Mouse (Mus musculus): Measurements from ENCODE around the gene Wdr19.
"Not testable (repeated sequence)": the region's sequence is repeated elsewhere in the genome, so short reads cannot be mapped to it uniquely, and the experiment has no call there.

Wdr19 gene

DNA sequence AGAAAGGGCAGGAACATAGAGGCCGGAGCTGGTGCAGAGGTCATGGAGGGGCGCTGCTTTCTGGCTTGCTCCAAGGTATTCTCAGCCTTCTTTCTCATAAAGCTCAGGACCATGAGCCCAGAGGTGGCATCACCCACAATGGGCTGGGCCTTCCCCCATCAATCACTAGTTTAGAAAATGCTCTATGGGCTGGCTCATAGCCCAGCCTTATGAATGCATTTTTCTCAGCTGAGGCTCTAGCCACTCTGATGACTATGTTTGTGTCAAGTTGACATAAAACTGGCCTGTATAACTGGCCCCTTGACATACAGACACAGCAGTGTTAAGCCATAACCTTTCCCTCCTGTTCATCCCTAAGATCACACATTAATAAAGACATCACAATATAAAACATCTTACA, 5.2 kb downstream of the Wdr19 start:
- no peak for DNase-seq

DNA sequence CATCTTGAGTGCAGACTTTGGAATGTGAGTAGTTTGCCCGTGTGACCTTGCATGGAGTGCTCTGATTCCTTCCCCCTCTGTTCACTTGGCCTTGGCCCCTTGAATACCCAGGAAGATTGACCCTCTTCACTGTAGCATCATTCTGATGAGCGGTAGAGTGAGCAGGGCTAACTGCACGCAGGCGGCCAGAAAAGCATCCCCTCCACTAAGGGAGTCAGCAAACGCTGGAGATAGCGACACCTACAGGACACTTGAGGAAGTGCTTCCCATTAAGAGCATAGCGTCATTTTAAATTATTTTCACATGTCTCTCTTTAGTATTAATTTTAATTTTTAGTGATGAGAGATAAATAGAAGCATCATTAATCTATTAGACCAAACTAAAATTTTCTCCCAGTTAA, 13.8 kb downstream of the Wdr19 start:
- DNase-seq, result peak; percentile 39

DNA sequence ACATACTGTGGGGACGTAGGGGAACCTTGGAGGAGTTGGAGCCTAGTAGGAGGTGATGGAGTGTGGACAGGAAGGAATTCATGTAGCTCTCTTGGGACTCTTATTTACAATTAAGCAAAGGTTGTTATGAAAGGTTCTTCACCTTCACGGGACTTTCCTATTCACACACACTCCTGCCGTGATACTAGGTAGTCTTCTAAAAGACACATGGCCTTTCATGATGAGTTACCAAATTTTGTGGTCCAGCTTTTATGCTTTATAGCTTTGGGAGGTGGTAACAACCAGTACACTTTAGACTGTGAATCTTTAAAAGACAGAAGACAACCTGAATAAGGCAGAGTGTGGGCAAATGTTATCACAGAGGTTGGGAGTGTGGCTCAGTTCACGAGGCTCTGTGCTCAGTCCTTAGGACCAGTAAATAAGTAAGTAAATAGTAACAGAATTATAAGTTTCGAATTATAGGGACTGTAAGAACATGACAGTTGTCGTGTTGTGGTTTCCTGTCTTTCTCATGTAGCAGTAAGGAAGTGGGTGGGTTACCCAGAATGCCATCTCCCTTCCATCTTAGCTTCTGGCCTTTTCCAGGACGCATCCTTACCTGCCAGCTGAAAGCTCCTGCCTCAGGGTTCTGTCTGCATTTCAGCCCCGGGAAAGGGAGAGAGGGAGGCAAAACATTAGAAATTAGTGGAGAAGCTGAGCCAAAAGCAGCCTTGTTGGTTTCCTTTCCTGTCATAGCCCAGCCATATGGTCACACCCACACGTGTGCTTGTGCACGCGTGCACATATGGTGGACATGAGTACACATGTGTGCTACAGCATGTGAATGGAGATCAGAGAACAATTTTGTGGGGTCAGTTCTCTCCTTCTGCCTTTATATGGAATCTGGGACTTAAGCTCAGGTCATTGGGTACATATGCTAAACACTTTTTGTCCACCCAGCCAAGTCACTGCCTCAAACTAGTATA, 18.1 kb downstream of the Wdr19 start:
- DNase-seq, result no peak

DNA sequence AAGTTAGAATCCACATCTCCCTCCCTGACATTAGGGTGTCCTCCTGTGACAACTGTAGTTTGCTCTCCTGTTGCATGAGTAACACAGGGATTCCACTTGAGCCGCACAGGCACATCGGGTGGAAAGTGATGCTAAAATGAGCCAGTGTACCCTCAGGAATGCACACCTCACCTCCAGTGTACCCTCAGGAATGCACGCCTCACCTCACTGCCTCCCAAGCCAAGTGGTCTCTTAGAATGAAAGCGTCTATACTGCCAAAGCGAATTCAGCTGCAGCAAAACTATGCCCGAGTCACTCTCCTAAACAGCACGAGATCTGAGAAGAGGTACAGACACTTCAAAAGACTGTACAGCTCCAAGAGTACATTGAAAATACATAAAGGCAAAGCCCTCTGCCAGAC, 21.5 kb downstream of the Wdr19 start:
- no peak for DNase-seq

DNA sequence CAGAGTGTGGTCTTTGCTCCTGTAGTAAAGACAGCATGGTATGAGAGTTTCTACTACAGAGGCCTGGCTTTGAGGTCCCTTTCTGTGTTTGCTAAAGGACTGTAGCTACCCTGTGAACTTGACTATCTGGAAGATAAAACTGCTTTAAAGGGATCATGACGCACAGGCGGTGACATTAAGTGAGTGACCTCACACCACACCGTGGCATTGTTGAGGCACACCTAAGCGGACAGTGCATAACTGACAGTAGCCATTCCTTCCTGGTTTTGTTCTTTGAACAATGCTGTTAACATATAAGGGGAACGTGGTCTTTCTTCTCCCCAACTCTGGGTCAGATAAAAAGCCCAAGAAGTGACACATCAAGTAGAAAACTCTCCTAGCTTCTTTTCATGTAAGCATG, 24.6 kb downstream of the Wdr19 start:
- DNase-seq, result no peak

DNA sequence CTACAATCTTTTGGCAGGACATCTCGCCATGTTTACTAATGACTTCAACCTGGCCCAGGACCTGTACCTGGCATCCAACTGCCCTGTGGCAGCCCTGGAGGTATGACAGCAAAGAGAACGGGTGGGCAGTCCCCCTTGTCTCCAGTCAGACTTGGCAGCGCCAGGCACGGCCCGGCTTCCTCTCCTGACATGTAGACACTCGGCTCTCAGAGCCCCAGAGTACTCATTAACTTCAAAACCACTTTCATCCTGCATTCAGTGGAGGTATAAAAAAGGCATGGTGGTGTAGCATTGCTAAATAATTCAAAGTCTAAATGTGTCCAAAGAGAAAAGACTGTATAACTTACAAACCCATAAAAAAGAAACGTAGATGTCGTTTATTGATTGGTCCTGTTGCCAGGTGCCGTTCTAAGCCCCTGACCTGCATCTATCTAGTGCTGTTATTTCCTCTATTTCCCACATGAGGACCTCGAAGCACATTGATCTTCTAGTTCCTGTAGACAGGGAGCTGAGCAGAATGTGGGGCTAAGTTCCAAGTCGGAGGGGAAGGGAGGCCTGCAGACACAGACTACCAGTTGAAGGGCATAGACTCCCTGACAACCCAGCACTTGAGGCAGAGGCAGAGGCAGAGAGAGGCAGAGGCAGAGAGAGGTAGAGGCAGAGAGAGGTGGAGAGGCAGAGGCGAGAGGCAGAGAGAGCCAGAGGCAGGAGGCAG, 31.9 kb downstream of the Wdr19 start:
- DNase-seq, result no peak

DNA sequence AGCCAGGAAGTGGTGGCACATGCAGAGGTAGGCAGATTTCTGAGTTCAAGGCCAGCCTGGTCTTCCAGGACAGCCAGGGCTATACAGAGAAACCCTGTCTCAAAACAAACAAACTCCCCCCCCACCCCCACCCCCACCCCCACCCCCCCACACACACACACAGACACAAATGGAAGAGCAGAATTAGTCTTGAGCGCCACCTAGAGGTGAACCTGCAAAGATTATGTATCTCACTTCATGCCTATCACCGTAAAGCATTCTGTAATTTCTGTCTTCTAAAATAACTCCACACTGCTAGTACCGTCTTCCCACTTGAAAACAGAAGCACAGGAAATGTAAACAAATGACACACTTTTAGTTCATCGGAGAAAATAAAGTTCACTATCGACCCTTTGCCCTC, 43.2 kb downstream of the Wdr19 start:
- peak; percentile 44 for DNase-seq

DNA sequence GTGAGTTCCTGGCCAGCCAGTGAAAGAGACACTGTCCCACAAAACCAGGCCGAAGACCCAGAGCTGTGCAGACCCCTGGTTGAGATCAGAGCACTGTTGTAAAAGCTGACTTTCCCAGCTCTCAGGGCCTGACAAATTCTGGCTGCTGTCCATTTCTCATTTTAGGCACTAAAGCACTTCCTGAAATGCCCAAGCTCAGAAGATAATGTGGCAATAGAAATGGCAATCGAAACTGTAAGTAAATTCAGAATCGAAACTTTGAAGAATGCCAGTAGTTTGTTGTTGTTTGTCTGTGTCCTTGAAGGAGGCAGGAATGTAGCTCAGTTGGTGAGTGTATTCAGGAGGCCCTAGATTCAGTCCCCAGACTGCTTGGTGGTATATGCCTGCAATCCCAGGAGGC, 47.8 kb downstream of the Wdr19 start:
- DNase-seq, result no peak

DNA sequence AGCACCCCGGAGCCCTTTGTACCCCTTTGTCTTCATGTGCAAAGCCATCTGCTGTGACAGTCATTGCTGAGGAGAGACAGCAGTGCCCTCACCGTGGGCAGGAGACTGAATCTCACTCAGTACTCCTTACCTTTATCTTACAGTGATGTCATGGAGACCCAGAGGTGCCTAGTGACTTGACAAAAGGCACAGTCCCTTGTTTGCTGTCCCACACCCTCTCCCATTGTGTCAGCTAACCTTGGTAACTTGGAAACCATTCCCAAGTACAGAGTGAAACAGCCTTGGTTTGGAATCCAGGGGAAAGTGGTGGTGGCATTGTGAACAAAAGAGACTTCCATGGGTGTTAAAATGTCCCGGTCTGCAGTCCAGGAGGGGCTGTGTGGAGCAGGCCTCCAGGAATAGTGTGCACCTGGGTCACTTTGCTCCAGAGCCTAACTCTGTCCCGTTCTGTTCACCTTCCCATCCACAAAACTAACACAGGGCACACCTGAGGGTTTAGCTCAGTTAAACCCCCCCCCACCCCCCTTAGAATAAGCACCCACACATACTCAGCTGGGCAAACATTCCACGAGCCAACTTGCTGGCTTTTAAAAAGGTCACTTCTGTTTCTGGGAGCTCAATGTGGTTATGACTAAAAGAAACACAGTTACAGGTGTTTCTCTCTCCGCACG, 50.8 kb downstream of the Wdr19 start:
- no peak for DNase-seq

DNA sequence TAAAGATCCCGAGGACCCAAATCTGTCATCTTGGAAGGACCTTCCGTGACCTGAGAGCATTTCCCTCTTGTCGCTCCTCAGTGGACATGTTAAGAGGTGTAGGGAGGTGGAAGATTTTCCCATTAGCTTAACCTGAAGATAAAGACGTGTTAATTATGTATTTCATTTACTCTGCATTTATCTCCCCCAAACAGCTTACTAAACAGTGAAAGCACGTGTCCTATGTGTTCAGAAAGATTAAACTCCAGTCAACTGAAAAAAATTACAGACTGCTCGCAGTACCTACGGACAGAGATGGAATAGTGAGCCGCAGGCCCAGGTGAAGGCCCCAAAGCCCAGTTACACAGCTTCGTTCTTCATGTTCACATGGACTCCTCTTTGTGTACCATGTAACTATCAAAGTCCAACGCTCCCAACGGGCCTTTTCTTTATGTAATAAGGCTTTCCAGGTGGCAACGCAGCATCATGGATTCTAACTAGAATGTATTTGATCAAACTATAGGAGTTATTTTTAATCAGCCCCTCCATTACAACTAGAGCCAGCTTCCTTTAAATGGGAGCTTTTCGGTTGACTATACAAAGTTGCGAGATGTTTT, 58.5 kb downstream of the Wdr19 start:
- DNase-seq, result no peak

DNA sequence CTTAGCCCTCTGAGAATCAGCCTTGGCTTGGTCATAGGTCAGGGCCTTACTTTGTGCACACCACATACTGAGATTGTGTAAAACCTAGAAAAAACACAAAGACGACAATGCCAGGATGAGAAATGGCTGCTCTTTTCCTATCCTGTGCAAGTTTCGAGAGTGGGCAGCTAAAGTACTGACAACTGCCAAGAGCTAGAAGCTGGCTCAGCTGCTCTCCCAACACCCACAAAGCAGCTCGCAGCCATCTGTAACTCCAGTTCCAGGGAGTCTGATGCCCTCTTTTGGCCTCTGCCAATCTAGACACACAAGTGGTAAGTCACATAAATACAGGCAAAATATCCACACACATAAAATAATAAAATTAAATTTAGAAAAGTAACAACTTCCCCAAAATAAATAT, 74.5 kb downstream of the Wdr19 start:
- no peak for DNase-seq

DNA sequence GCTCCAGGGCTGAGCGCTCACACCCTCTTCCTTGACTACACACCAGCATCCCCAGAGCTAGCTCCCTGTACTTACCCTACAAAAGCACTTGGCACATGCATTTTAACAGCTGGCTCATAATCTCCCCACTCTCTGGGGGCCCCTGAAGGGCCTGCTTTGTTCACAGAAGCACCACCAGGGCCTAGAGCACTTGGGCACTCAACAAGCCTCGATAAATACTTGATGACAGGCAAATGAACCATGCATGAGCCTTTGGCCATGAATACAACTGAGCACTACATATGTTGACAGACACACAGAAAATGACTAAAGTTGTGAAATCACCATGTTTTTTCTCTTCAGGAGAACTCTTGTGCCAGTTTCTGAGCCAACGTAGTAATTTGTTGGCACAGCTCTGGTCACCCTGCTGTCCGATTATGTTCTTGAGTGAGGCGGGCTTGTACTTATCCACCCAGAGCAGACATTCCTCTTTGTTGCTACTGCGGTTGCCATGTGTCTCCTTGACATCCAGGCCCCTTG, 79.7 kb downstream of the Wdr19 start:
- no peak for DNase-seq

DNA sequence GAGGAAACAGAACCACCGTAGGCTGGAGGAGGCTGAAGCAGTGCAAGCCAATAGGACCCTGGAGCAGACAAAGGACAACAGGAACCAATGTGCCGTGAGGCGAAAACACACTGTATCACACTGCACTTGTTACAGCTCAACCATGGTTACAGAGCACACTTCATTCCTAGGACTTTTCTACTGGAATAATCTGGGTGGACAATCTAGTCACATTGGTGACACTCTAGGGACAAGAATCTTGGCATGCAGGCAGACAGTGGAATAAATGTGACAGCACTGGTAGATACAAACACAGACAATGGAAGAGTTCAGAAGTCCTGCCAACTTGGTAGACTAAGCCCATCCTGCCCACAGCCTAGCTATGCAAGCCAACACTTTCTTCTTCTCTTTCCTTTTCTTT, 81.7 kb downstream of the Wdr19 start:
- DNase-seq, result no peak

DNA sequence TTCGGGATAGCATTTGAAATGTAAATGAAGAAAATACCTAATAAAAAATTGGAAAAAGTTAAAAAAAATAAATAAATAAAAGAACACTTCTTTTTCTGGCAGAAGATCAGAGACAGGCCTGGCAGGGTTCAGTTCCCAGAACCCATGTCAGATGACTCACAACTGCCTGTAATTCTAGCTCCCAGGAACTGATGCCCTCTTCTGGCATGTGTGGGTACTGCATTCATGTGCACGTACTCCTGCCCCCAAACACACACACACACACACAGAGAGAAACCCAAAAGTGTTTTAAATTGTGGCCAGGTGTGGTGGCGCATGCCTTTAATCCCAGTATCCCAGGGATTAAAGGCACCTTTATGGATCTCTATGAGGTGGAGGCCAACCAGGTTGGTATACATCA, 84.7 kb downstream of the Wdr19 start:
- DNase-seq, result no peak

DNA sequence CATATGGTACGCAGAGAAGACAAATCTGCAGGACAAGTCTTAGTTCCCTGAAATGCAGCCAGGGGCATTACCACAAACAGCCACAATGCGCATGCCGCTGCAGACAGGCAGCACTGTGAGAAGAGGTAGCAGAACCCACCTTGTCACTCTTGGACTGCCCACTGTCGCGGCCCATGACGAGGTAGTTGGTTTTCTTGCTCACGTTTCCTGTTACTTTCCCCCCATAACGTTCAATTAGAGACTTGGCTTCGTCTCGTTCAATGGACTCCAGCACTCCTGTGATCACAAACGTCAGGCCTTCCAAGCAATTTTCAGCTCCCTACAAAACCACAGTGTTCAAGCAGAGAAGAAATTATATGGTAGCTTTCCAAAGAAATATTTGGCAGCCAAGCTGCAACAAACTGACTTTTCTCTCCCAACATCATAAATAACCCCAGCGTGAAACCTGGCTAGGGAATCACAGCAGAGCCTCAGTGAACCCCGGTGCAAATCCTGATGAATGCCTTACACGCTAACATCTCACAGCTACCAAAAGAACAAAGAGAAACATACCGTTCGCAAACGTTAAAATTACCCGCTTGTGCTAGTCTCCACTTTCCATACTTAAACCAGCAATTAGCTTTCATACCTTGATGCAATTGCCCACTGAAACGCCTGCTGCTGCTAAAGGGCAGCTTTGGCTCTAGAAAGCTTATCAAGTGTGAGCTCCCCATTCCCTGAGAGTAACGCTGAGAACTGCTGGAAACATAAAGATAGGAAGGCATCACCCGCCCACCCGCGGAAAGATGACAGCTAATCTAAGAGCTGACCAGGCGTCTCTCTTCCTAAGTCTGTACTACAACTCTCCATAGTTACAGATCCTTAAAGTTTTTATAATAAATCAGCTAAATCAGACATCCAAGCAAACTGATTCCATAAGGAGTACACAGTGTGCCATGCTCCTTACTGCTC, 88.5 kb downstream of the Wdr19 start:
- DNase-seq, result no peak

DNA sequence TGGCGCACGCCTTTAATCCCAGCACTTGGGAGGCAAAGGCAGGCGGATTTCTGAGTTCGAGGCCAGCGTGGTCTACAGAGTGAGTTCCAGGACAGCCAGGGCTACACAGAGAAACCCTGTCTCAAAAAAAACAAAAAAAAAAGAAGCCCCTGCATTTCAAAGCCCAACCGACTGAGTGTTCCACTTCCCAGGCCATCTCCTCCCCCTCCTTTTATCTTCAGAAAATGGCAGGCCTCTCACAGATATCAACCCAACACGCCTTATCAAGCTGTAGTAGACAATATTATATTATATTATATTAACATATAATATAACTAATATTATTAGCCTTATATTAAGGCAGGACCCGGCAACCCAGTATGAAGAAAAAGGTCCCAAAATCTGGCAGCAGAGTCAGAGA, 89.5 kb downstream of the Wdr19 start:
- not testable (repeated sequence) for DNase-seq

DNA sequence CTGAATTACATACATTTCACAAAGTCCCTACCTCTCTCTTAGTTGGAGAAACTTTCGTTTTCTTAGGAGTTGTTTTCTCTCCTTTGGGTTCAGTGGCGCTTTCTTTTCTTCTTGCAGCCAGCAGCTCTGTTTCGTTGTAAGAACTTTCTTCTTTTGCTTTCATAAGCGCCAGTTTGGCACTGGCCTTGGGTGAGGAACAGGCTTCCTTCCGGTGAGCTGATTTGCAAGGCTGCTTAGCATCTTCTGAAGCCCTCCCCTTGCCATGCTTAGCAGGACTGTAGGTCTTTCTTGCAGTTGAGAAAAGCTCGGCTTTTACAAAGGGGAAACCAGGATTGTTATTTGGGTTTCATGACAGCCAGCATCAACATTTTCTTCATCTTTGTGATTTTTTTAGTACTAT, 94.1 kb downstream of the Wdr19 start:
- no peak for DNase-seq

DNA sequence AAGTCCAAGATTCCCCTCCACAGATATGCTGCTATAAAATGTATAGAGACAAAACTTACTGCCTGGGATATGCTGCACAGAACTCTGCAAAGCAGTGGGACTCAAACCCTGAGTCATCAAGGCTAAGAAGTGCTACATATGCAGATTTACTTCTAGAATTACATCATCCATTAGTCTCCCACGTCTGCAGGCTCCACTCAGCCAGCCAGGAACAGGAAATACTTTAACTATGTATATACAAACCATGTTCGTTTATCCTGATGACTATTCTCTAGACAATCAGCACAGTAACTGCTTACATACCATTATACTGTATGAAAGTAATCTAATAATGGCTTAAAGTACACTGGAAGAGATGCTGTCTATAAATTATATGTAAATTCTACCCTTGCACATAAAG, 94.8 kb downstream of the Wdr19 start:
- DNase-seq, result no peak

DNA sequence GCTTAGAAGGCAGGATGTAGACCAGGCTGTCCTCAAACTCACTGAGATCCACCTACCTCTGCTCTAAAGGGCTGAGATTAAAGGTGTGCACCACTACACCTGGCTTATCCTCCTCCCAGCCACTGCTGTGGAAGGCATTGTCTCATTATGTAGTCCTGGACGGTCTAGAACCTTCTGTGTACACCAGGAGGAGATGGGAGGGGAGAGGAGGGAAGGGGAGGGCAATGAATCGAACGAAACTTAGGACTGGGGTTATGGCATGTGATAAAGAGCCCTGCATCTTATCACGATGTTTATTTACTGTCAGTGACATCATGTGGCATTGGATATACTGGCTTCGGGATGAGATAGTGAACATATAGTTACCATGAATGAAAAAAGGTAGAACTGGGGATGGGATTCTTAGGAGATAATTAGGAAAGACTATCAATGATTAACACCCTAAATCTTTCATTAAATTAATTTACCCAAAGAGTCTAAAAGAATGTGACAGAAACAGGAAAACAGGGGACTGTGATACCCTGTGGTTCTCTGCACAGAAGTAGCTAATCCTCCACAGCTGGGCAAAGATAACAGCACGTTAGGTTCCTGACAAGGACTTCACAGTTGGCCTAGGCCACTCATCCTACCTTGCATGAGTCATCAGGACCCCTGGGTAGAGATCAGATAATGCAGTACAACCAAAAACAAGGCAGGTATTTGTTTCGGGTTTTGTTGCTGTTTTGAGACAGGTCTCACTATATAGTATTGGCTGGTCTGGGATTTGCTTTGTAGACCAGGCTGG, 98.9 kb downstream of the Wdr19 start:
- DNase-seq, result no peak

DNA sequence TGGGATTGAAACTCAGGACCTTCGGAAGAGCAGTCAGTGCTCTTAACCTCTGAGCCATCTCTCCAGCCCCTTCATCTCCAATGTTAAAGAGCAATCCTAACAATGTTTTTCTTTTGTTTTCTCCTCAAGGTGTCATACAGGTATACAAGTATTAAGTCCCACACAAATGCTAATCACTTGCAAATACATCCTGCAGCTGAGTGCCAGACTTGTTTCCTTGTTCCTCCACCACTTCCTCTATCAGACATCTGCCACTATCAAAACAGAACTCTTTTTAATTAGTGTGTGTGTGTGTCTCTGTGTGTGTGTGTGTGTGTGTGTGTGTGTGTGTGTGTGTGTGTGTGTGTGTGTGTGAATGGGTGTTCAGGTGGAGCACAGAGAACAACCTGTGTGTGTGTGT, 100.1 kb downstream of the Wdr19 start:
- not testable (repeated sequence) for DNase-seq

DNA sequence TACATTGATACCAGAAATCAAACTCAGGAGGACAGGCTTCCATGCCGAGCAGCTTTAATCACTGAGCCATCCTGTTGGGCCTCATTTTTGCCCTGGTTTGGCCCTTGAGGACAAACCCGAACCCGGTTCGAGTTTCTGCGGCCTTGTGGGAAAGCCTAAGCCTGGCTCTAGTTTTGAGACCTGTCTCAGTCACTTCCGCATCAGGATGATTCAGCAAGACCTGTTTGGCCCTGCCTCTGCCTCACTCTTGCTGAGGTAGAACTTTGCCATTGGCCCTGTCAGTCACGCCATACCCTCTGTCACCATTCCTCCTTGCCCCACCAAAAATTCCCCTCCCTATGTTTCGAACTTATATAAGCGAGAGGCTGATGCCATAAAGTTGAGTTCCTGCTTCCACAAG, 100.6 kb downstream of the Wdr19 start:
- DNase-seq, result no peak

Measured in right cerebral cortex, postnatal 4 days (tissue).